Mouse (Mus musculus): ENCODE results near the gene Olfr551.
"Not testable (repeated sequence)": the region's sequence is repeated elsewhere in the genome, so short reads cannot be mapped to it uniquely, and the experiment has no call there.

Olfr551 gene

GRCm38 (mm10) chr7:102591786-102592185 is at the start of gene Olfr551:
Gene Olfr551 (minus strand): TSS chr7:102591886.
- DNase-seq (ENCODE audit: low spot score in 2 of 2) = no peak

- no peak for DNase-seq (ENCODE audit: low spot score in 2 of 2)
Observed at GRCm38 (mm10) chr7:102638132-102638531, 46.4 kb upstream of the Olfr551 start, which contains the start of gene Olfr554. Gene Olfr554 (plus strand): TSS chr7:102638432.

- DNase-seq (ENCODE audit: low spot score in 2 of 2) = peak; percentile 22 to 72
Observed at GRCm38 (mm10) chr7:102636665-102637064, 45.0 kb upstream of the Olfr551 start.

GRCm38 (mm10) chr7:102620368-102620767 is 28.7 kb upstream of the Olfr551 start:
- DNase-seq (ENCODE audit: low spot score in 2 of 2) = not testable (repeated sequence)

- no peak for DNase-seq (ENCODE audit: low spot score in 2 of 2)
Observed at GRCm38 (mm10) chr7:102619608-102620007, 27.9 kb upstream of the Olfr551 start.

- no peak for DNase-seq (ENCODE audit: low spot score in 2 of 2)
Observed at GRCm38 (mm10) chr7:102618118-102618517, 26.4 kb upstream of the Olfr551 start, which contains the start of gene Olfr553. Gene Olfr553 (minus strand): TSS chr7:102618218.

- no peak for DNase-seq (ENCODE audit: low spot score in 2 of 2)
Observed at GRCm38 (mm10) chr7:102597378-102598031, 5.8 kb upstream of the Olfr551 start, which contains the start of gene Olfr552. Gene Olfr552 (plus strand): TSS chr7:102597770.

- DNase-seq (ENCODE audit: low spot score in 2 of 2) = no peak
Observed at GRCm38 (mm10) chr7:102575998-102576397, 15.7 kb downstream of the Olfr551 start.

- no peak for DNase-seq (ENCODE audit: low spot score in 2 of 2)
Observed at GRCm38 (mm10) chr7:102573174-102573830, 18.4 kb downstream of the Olfr551 start.

GRCm38 (mm10) chr7:102571142-102571541 is 20.5 kb downstream of the Olfr551 start, which contains the start of gene Olfr550:
Gene Olfr550 (plus strand): TSS chr7:102571442.
- DNase-seq (ENCODE audit: low spot score in 2 of 2) = no peak

- no peak for DNase-seq (ENCODE audit: low spot score in 2 of 2)
Observed at GRCm38 (mm10) chr7:102566219-102566618, 25.5 kb downstream of the Olfr551 start.

- peak; percentile 85 to 89 for DNase-seq (ENCODE audit: low spot score in 2 of 2)
Observed at GRCm38 (mm10) chr7:102564999-102565997, 26.4 kb downstream of the Olfr551 start, which contains the start of gene Trim21. Gene Trim21 (minus strand): TSS chr7:102565486.

GRCm38 (mm10) chr7:102553279-102553678 is 38.4 kb downstream of the Olfr551 start:
- DNase-seq (ENCODE audit: low spot score in 2 of 2) = no peak

GRCm38 (mm10) chr7:102549570-102549969 is 42.1 kb downstream of the Olfr551 start, which contains the start of gene Olfr549:
Gene Olfr549 (plus strand): TSS chr7:102549870.
- no peak for DNase-seq (ENCODE audit: low spot score in 2 of 2)

- DNase-seq (ENCODE audit: low spot score in 2 of 2) = no peak
Observed at GRCm38 (mm10) chr7:102541251-102541650, 50.4 kb downstream of the Olfr551 start.

GRCm38 (mm10) chr7:102540596-102540995 is 51.1 kb downstream of the Olfr551 start, which contains the start of gene Olfr548-ps1:
Gene Olfr548-ps1 (plus strand): TSS chr7:102540896.
- DNase-seq (ENCODE audit: low spot score in 2 of 2) = no peak

- DNase-seq (ENCODE audit: low spot score in 2 of 2) = no peak
Observed at GRCm38 (mm10) chr7:102534449-102534848, 57.2 kb downstream of the Olfr551 start, which contains the start of gene Olfr547. Gene Olfr547 (plus strand): TSS chr7:102534749.
